Mouse (Mus musculus): ENCODE data around the gene St5.

GRCm38 (mm10) chr7:109523741-109524441 lies 179.5 kb downstream of the St5 start:
- no peak for TF ChIP-seq POLR2A (IDR thresholded peaks at IDR 0.05; ENCODE audit: borderline replicate concordance, insufficient read depth, low read length)
- no peak for TF ChIP-seq CTCF (IDR thresholded peaks at IDR 0.05; ENCODE audit: borderline replicate concordance, insufficient read depth, low read depth, low read length)

All from cerebellum, adult 2 months (tissue).